Mouse (Mus musculus): ENCODE measurements at regions not wholly inside any gene's neighbourhood (a gene's known extent, or its start where the extent isn't known, plus 50 kb on each side); places are given as distances from the start of the nearest gene placed in this dataset.
A peak's percentile ranks its signal among the peaks of the same experiment; 100 is the strongest.
"Not testable (repeated sequence)": the region's sequence is repeated elsewhere in the genome, so short reads cannot be mapped to it uniquely, and the experiment has no call there.

DNA sequence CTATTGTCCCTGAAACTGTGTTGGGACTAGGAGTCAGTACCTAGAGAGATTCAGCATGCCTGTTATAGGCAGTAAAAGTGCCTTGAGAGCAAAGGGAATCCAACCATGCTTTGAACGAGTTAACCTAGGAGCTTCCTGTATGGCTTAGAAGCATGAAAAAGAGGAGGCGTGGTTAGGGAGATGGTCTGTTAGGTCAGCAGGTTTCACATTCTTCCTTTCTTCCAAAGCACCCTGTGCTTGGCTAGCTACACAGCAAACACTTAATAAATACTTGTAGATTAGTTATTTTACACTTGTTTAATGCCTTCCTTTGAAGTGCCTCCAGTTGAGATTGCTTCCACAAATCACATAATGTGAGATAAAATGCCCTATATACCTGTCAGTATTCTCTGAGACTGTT, 284.9 kb upstream of the Adgra3 start:
- no peak for DNase-seq (ENCODE audit: low read depth, low spot score)

GRCm38 (mm10) chr5:50309491-50309890, 250.7 kb upstream of the Adgra3 start:
- DNase-seq (ENCODE audit: low read depth, low spot score) = no peak

GRCm38 (mm10) chr5:50303859-50304480, 245.2 kb upstream of the Adgra3 start:
- DNase-seq (ENCODE audit: low read depth, low spot score) = no peak

- peak; percentile 72 for DNase-seq (ENCODE audit: low read depth, low spot score)
These were observed 235.0 kb upstream of the Adgra3 start for GRCm38 (mm10) chr5:50293794-50294193.

DNA sequence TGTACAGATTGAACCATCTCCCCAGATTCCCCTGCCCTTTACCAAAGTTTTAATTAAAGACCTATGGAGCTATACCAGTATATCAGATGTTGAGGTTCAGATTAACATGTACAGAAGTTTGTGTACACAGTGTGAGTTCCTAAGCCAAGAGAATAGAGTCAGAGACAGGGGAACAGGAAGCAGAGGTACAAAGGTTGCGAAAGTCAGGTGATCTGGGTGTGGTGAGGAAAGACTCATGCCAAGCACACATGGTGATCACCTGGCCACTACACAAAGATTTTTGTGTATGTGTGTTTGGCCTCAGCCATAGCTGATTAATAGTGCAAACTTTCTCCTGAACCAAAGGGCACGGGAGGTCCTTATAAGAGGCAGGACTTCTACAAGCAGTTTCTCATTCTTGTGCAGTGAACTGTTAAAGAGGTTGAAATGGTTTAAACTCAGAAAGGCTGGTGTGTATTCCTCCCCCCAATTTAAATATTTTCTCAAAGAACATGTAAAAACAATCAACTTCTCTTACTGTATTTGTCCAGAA, 232.1 kb upstream of the Adgra3 start:
- DNase-seq (ENCODE audit: low read depth, low spot score) = no peak

DNA sequence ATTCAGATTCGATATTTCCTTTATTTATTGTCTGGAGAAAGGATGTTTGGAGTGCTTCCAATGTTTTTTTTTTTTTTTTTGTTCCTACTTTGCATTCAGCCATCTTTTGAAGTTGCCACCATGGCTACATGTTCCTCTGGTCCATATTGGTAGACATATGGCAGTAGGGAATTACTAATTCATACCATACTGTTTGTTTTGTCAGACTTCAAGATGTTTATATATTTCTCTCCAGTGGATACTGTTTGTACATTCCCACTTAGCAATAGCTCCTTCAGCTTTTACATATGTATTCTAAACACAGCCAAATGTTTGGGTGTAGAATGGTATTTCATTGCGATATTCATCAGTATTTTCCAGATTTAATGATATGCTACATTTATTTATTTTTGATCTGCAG, 201.6 kb upstream of the Adgra3 start:
- no peak for DNase-seq (ENCODE audit: low read depth, low spot score)

DNA sequence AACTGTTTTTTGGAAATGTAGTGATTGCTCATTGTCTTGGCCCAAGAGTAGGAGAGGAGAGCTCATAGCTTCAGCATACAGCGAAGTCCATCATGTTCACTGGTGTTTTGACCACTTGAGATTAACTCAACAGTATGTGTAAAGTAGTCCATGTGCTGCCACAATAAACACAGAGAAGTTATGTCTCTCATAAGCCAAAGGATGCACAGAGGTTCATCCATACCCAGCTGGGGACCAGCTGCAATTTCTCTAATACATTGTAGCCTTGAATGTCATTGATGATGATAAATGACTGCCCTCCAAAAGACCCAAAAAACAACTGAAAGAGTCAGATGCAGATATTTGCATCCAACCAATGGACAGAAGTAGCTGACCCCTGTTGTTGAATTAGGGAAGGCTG, 199.2 kb upstream of the Adgra3 start:
- DNase-seq (ENCODE audit: low read depth, low spot score) = no peak

DNA sequence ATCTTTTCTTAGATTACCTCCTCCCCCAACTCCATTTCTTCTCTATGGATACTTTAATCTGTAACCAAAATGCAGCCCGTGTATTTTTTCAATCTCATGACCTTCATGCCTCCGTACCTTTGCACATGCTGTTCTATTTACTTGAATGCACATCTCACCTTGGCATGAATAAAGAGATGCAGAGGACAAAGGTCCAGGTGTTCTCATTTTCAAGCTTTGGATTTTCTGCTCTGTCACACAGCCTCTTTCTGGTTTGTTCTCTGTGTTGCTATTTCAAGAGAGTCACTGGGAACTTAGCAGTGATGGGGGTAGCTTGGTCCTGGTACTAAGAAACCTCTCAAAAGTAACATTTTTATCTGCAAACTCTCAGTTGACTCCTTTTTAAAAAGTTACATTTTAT, 175.3 kb upstream of the Adgra3 start:
- DNase-seq (ENCODE audit: low read depth, low spot score) = no peak

- no peak for DNase-seq (ENCODE audit: low read depth, low spot score)
These were observed 158.2 kb upstream of the Adgra3 start for GRCm38 (mm10) chr5:50216956-50217355.

DNA sequence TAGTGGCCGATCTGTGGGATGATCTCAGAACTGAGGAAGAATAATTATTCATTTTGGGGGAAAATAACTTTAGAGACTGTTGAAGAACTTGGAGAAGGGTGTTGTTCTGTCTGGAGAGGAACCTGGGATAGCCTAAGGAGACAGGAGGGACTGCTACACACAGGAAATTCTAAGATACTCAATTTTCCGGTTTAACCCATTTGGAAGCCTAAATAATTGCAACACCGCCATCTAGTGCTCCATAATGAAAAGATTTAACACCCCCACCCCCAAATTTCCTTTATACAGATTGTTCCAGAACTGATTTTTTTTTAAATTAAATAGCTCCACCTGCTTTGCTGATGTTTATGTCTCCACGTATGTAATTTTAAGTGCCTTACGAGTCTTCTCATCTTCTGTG, 157.2 kb upstream of the Adgra3 start:
- DNase-seq (ENCODE audit: low read depth, low spot score) = peak; percentile 61

DNA sequence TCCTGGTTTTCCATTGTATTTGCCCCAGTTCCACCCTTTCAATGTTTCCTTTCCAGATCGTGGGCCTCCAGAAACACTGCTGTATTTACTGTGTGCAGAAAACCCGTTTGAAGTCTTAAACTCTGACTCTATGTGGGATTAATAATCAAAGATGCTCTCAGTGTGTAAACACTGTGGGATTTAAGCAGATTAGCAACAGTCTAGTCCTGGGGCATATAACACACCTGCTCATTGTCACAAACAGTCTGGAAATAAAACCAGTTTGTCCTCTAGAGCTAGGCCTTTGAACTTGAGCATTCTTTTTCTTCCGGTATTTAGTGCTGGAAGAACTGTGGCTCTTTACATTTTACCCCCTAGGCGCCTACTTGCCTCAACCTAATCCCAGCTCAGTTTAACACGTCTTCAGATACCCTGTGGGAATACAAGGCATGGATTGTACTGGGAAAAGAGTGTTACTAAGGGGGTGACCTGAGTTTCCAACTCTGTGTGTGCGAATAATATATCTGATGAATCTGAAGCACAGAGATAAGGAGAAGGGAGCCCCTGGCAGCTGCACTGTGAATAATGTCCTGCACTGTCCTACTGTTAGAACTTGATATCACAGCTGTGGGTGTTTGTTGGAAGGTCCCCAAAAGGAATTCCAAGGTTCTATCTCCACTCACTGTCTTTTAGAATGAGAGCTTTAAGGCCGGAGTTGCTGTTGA, 143.7 kb upstream of the Adgra3 start:
- DNase-seq (ENCODE audit: low read depth, low spot score) = no peak

GRCm38 (mm10) chr5:50196423-50196822, 137.6 kb upstream of the Adgra3 start:
- no peak for DNase-seq (ENCODE audit: low read depth, low spot score)

GRCm38 (mm10) chr5:50195993-50196392, 137.2 kb upstream of the Adgra3 start:
- no peak for DNase-seq (ENCODE audit: low read depth, low spot score)

DNA sequence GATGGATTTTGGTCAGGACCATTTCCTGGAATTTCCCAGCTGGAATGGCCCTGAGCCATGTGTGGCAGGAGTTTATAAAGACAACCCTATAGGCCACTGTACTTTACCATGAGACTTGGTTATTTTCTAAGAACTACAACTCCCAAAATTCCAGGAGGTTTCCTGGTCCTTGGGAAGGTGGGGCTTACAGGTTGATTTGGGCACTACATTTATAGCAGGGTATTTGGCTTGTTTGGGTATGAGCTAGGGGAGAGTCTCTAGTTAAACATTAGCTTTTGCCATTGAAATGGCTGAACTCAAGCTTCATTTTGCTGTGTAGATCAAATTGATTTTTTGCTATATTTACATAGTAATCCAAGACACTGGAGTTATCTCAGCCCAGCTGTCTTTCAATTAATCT, 130.6 kb upstream of the Adgra3 start:
- DNase-seq (ENCODE audit: low read depth, low spot score) = no peak

GRCm38 (mm10) chr5:50182721-50183120, 123.9 kb upstream of the Adgra3 start:
- DNase-seq (ENCODE audit: low read depth, low spot score) = no peak

DNA sequence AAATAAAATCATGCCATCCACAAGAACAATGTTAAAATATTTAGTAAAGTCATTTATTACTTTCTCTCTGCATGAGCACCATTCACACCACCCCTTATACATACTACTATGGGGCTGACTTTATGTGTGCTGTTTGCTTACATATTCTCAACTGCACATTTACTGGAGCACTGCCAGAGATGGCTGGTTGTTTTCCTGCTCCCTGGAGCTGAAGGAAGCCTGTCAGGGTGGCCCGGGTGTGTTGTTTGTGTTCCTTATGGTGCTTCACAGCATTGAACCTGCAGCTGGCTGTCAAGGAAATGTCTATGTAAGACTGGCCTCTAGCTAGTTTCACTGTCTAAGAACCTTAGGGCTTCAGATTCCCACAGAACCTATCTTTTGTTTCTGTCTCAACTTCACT, 97.8 kb upstream of the Adgra3 start:
- no peak for DNase-seq (ENCODE audit: low read depth, low spot score)

DNA sequence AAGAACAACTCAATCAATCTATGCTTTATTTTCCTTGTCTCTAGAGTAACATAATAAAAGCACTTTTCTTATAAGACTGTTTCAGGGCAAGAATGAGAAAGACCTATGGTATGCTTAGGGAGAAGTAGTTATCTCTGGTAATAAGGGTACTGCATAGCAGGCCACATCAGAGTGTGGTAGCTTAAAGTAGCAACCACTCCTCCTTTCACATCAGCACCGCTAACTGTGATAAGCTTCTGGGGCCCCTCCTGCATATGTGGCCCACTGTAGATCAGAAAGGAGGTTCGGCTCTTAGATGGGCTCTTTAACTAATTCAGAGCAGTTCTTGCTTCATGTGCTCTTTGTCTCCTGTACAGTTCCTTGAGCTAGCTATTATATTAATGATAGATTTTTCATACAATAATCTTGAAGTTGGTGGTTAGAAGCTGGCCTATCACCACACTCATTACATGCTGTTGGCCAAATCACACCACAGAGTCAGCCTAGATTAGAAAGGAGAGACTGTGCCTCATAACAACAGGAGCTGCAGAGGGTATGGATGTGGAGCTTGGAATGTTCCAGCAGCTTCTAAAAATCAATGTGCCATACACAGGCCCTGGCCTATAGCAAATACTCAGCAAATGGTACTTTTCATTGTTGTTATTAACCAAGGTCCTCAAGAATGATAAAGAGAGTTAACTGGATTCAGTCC, 96.5 kb upstream of the Adgra3 start:
- not testable (repeated sequence) for DNase-seq (ENCODE audit: low read depth, low spot score)

- no peak for DNase-seq (ENCODE audit: low read depth, low spot score)
These were observed 88.1 kb upstream of the Adgra3 start for GRCm38 (mm10) chr5:50146926-50147325.

DNA sequence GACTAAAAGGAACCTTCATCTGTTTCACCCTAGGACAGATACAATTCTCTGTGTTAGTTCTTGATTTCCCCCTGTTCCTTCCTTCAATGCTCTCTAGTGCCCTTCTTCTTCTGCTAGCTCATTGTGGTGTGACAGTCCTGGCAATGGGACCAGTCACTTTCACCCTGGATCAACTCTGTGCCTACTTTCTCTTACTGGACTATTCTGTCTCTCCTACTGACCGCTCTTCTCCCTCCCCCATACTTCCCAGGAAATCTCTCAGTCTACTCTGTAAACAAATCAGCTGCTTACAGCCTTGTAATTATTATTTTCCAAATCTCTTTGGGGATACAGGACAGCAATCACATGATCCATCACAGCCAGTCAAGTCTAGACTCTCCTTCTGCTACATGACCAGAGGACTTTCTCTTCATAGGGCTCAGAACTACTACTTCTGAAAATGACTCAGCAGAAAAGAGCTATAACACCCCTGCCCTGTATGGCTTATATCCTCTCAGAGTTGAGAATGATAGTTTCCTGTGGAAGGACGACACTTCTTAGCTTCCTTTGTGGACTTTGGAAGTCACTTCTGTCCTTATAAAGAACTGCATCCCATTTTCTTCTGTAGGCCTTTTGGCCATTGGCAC, 86.8 kb upstream of the Adgra3 start:
- no peak for DNase-seq (ENCODE audit: low read depth, low spot score)

- DNase-seq (ENCODE audit: low read depth, low spot score) = no peak
These were observed 71.4 kb upstream of the Adgra3 start for GRCm38 (mm10) chr5:50130202-50130601.

GRCm38 (mm10) chr5:50128972-50129371, 70.2 kb upstream of the Adgra3 start:
- no peak for DNase-seq (ENCODE audit: low read depth, low spot score)

DNA sequence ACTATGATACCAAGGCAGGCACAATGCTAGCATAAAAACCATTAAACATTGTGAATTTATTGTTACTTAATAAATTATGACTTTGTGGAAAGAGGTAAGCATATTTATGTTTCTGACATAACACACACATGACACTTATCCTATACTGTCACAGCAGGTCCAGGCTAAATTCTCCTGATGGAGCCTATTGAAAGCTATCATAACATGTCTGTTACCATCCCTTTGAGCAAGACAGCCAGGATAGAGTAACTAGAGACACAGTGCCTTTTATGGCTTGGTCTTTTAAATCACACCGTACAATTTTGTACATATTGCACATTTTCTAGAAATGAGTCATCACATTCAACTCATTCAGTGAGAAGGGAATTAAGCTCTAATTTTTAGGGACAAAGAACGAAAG, 67.8 kb upstream of the Adgra3 start:
- DNase-seq (ENCODE audit: low read depth, low spot score) = peak; percentile 44

Measured in 3T3-L1 (cell line).